Mouse (Mus musculus) stomach, postnatal 0 days (tissue): ENCODE measurements around the gene Il33.

ENCODE experiments used
- CTCF ChIP-seq: IDR thresholded peaks from 2 replicates; pipeline ENCODE4 v1.5.1; 2016; ENCODE audit warnings: antibody characterized with exemption, low read depth, mild to moderate bottlenecking, moderate library complexity
- EP300 ChIP-seq: optimal IDR thresholded peaks from 2 replicates; pipeline ENCODE3; 2016; ENCODE audit warnings: antibody characterized with exemption

DNA sequence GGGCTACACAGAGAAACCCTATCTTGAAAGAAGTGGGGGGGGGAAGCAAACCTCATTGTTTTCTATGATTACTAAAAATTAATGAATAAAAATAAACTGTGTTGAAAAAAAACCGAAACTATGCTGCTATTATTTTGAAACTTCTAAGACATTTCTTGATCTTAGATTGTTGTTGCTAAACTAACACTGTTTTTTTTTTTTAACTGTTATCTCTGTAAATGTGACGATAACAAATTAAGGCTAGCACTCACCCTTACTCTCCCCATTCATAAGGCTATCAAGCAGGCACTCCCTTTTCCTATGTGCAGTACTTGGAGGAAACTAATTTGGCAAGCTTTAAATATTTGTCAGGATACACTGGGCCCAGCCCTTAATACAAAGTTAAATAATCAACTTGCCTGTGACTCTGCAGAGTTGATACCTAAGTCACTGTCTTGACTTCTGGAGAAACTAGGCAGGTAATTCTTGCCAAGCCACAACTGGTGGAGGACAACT lies 38.7 kb downstream of the Il33 start:
- TF ChIP-seq CTCF (no peak), EP300 (no peak)
